Mouse (Mus musculus): Measurements from ENCODE around the gene Fam198a. TPM values are rescaled to one million over a fixed set of nuclear protein-coding genes. Genes with fewer than 3 reads are reported as not detected.

Gene Fam198a
- polyA plus RNA-seq, 1 experiment from 2014 or later: 3.5 TPM

DNA sequence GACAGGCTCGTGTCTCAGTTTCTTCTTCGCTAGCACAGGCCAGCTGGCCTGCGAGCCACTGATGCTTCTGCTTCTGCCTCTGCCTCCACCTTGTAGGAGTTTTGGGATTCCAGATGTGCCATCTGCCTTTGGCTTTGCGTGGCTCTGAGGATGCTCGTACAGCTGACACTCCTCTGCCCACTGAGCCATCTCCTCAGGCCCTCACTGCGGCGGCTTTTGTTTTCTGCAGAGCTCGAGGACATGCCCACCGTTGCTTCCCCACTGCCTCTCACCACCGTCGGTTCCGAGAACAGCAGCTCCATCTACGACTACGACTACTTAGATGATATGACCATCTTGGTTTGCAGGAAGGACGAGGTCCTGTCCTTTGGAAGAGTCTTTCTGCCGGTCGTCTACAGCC is 42.5 kb upstream of the Fam198a start:
- ATAC-seq: no peak
- no peak overlapping the region for H3K27ac ChIP-seq (ENCODE audit: low read length)
- 89% methylated on average over 17 of the region's 17 CpGs for WGBS
- no peaks in the 10 kb centered on the region for H3K9me3 ChIP-seq (ENCODE audit: control insufficient read depth, low read length)
- H3K27me3 ChIP-seq (replicated peaks; ENCODE audit: control insufficient read depth, insufficient read depth, low read length): no peaks in the 10 kb centered on the region
- no peaks in the 10 kb centered on the region for H3K4me1 ChIP-seq (ENCODE audit: control insufficient read depth, insufficient read depth, low read length)
- H3K4me3 ChIP-seq (ENCODE audit: low read length): no peak overlapping the region
- H3K36me3 ChIP-seq (ENCODE audit: control insufficient read depth, insufficient read depth, low read length): no peaks in the 10 kb centered on the region
- no peak overlapping the region for H3K4me2 ChIP-seq (ENCODE audit: low read depth, low read length)
- H3K9ac ChIP-seq (ENCODE audit: low read depth, low read length): no peak overlapping the region

DNA sequence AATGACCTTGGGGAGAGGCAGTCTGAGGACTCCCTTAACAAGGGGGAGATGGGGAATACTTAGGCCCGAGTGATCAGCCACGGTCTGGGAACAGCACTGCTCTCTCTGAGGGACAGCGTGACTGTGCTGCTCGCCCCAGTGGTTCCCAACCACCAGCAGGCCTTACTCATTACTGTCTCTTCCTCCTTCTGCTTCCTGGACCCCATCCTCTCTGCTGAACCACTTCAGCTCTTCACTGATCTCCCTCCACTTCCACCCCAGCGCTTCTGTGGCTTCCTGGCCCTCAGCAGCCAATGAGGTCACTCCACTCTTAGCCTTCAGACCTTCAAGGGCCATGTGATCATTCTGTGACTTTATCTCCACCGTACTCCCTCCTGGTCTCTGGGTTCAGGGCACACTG is 41.2 kb upstream of the Fam198a start:
- no peak overlapping the region for H3K4me2 ChIP-seq (ENCODE audit: low read depth, low read length)
- no peak overlapping the region for H3K27ac ChIP-seq (ENCODE audit: low read length)
- no peaks in the 10 kb centered on the region for H3K4me1 ChIP-seq (ENCODE audit: control insufficient read depth, insufficient read depth, low read length)
- H3K27me3 ChIP-seq (replicated peaks; ENCODE audit: control insufficient read depth, insufficient read depth, low read length): no peaks in the 10 kb centered on the region
- ATAC-seq: no peak
- WGBS: 72% methylated on average over 6 of the region's 6 CpGs
- H3K9me3 ChIP-seq (ENCODE audit: control insufficient read depth, low read length): no peaks in the 10 kb centered on the region
- no peak overlapping the region for H3K4me3 ChIP-seq (ENCODE audit: low read length)
- H3K36me3 ChIP-seq (ENCODE audit: control insufficient read depth, insufficient read depth, low read length): no peaks in the 10 kb centered on the region
- H3K9ac ChIP-seq (ENCODE audit: low read depth, low read length): no peak overlapping the region

DNA sequence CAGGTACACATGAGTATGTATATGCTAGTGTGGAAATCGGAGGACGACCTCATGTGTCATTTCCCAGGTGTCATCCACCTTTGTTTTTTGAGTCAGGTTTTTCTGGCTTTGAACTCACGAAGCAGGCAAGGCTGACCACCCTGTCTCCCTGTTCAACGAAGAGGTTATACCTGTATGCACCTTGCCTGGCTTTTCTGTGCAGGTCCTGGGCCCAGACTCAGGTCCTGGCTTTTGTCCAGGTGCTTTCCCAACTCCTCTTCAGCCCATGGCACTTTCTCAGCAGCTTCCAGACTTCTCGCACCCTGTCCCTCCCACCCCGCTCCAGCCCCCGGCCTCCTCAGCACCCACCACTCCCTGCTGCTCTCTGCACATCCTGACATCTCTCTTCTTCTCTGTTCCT is 39.6 kb upstream of the Fam198a start:
- H3K27me3 ChIP-seq (replicated peaks; ENCODE audit: control insufficient read depth, insufficient read depth, low read length): no peaks in the 10 kb centered on the region
- H3K4me1 ChIP-seq (ENCODE audit: control insufficient read depth, insufficient read depth, low read length): peaks cover 4% of the 10 kb centered on the region
- H3K27ac ChIP-seq (ENCODE audit: low read length): no peak overlapping the region
- no peak for ATAC-seq
- H3K4me2 ChIP-seq (ENCODE audit: low read depth, low read length): no peak overlapping the region
- H3K9me3 ChIP-seq (ENCODE audit: control insufficient read depth, low read length): no peaks in the 10 kb centered on the region
- no peaks in the 10 kb centered on the region for H3K36me3 ChIP-seq (ENCODE audit: control insufficient read depth, insufficient read depth, low read length)
- H3K4me3 ChIP-seq (ENCODE audit: low read length): no peak overlapping the region
- H3K9ac ChIP-seq (ENCODE audit: low read depth, low read length): no peak overlapping the region
- 93% methylated on average over 7 of the region's 7 CpGs for WGBS

DNA sequence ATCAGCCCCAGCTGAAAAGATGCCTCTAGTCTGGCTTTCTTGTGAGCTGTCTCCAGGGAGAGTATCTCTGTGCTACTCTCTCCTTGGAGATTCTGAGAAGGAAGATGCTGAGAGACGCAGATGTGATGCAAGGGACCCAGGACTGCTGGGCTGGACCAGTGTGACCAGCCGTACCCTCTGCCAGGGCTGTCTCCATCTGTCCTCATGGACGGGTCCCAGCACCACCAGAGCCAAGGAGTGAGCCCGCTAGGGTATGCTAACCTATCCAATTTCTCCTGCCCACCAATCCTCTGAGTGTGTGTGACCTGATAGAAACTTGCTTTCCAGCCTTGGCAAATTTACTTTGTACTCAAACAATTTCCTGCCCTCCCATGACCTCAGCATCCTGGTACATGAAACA is 38.0 kb upstream of the Fam198a start:
- H3K4me2 ChIP-seq (ENCODE audit: low read depth, low read length): no peak overlapping the region
- WGBS: 81% methylated on average over 4 of the region's 4 CpGs
- no peak overlapping the region for H3K27ac ChIP-seq (ENCODE audit: low read length)
- no peaks in the 10 kb centered on the region for H3K27me3 ChIP-seq (replicated peaks; ENCODE audit: control insufficient read depth, insufficient read depth, low read length)
- no peak overlapping the region for H3K4me3 ChIP-seq (ENCODE audit: low read length)
- ATAC-seq: no peak
- peaks cover 4% of the 10 kb centered on the region for H3K4me1 ChIP-seq (ENCODE audit: control insufficient read depth, insufficient read depth, low read length)
- no peaks in the 10 kb centered on the region for H3K9me3 ChIP-seq (ENCODE audit: control insufficient read depth, low read length)
- H3K9ac ChIP-seq (ENCODE audit: low read depth, low read length): no peak overlapping the region
- no peaks in the 10 kb centered on the region for H3K36me3 ChIP-seq (ENCODE audit: control insufficient read depth, insufficient read depth, low read length)

DNA sequence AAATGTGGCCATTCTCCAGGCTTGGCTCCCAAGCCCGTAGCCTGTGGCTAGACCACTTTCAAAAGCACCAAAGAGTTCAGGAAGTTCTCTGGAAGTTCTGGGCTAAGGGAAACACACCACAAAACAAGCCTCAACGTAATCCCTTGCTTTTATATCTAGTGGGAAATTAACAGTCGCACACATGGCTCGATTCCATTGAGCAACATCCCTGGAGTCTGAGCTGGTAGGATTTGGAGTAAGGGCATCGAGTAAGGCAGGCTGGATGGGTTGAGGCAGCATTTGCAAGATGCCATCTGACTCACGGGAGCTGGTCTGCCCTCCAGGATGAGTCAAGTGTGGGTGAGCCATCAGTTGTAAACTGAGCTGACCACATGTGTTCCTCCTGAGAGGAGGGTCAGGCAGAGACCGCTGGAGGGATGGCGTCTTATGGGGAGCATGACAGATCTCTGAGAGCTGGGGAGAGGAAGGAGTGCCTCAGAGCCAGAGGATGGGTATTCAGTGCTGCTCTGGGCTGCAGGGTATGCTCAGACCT is 36.5 kb upstream of the Fam198a start:
- Histone ChIP-seq H3K4me1 (ENCODE audit: control insufficient read depth, insufficient read depth, low read length) (peaks cover 4% of the 10 kb centered on the region), H3K27ac (ENCODE audit: low read length) (no peak overlapping the region)
- 79% methylated on average over 8 of the region's 8 CpGs for WGBS

DNA sequence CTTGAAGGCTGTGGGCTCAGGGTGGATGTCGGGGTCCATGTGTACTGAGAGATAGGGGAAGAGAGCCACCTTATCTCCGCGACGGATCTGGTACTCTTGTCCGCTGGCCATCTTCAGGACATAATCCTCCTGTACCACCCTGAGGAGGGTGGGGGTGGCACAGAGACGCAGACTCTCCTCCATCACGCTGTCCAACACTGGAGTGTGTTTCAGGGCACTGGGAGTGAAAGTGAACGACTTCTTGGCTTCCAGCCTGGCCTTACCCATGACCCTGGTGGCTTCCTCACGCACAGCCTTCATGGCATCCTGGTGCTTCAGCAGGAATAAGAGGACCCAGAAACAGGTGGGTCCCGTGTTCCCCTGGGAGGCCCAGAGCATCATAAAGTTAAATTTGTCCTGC is 35.7 kb upstream of the Fam198a start:
- ATAC-seq: no peak
- H3K27me3 ChIP-seq (replicated peaks; ENCODE audit: control insufficient read depth, insufficient read depth, low read length): no peaks in the 10 kb centered on the region
- H3K4me1 ChIP-seq (ENCODE audit: control insufficient read depth, insufficient read depth, low read length): peaks cover 4% of the 10 kb centered on the region
- H3K4me2 ChIP-seq (ENCODE audit: low read depth, low read length): no peak overlapping the region
- H3K9ac ChIP-seq (ENCODE audit: low read depth, low read length): no peak overlapping the region
- H3K4me3 ChIP-seq (ENCODE audit: low read length): no peak overlapping the region
- no peak overlapping the region for H3K27ac ChIP-seq (ENCODE audit: low read length)
- 88% methylated on average over 10 of the region's 10 CpGs for WGBS
- no peaks in the 10 kb centered on the region for H3K9me3 ChIP-seq (ENCODE audit: control insufficient read depth, low read length)
- H3K36me3 ChIP-seq (ENCODE audit: control insufficient read depth, insufficient read depth, low read length): no peaks in the 10 kb centered on the region

More for the DNA sequence above, 36.5 kb upstream of the Fam198a start:
- Histone ChIP-seq H3K27me3 (replicated peaks; ENCODE audit: control insufficient read depth, insufficient read depth, low read length) (no peaks in the 10 kb centered on the region), H3K9ac (ENCODE audit: low read depth, low read length) (no peak overlapping the region), H3K4me2 (ENCODE audit: low read depth, low read length) (no peak overlapping the region), H3K9me3 (ENCODE audit: control insufficient read depth, low read length) (no peaks in the 10 kb centered on the region), H3K36me3 (ENCODE audit: control insufficient read depth, insufficient read depth, low read length) (no peaks in the 10 kb centered on the region), H3K4me3 (ENCODE audit: low read length) (no peak overlapping the region)
- ATAC-seq: no peak

DNA sequence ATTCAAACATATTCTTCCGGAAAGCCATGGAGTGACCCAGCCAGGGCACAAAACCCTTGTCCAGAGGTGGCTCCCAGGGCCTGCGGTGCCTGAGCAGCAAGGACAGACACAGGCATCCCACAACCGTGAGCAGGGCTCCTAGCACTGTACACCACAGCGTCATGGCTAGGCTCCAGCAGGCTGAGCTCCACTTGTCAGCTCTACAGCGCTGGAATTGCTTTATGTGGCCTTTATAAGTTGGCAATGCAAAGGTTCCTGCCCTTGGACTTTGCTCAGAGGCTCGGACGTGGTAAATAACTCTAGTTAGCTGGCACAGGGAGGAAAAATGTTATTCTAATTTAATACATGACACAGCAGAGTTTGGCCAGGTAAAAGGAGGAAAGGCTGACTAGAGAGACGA is 34.7 kb upstream of the Fam198a start, which contains the start of gene Cyp8b1:
Cyp8b1 (minus strand) TSS at position 204 of the 400 bp plus-strand sequence.
- WGBS: 63% methylated on average over 8 of the region's 8 CpGs
- peaks cover 4% of the 10 kb centered on the region for H3K4me1 ChIP-seq (ENCODE audit: control insufficient read depth, insufficient read depth, low read length)
- no peaks in the 10 kb centered on the region for H3K9me3 ChIP-seq (ENCODE audit: control insufficient read depth, low read length)
- H3K9ac ChIP-seq (ENCODE audit: low read depth, low read length): no peak within 1 kb of the TSS
- H3K36me3 ChIP-seq (ENCODE audit: control insufficient read depth, insufficient read depth, low read length): no peaks in the 10 kb centered on the region
- no peak within 1 kb of the TSS for H3K4me3 ChIP-seq (ENCODE audit: low read length)
- ATAC-seq: peak; percentile 83
- no peak within 1 kb of the TSS for H3K27ac ChIP-seq (ENCODE audit: low read length)
- H3K4me2 ChIP-seq (ENCODE audit: low read depth, low read length): 0 out of 2 replicates have a peak within 1 kb of the TSS, but pooled peaks have one; percentile 6
- H3K27me3 ChIP-seq (replicated peaks; ENCODE audit: control insufficient read depth, insufficient read depth, low read length): no peaks in the 10 kb centered on the region

DNA sequence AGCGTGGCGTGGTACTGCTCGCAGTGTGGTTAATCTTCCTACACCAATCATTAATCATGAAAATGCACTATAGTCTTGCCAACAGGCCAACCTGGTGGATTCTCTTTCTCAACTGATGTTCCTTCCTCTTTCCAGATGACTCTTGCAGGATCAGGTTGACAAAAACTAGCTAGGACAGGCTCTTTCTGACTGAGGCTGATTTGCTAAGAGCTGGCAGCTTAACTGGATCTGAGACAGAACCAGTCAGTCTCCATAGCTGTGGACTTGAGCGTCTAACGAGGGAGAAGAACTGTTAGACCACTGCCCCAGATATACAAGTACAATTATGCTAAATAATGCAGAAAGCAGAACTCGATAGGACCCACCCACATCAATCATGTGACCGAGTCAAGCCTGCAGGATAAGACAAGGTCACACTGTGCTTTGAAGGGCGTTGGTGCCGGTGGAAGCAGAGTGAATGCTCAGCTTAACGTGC is 31.7 kb upstream of the Fam198a start:
- Histone ChIP-seq H3K27me3 (replicated peaks; ENCODE audit: control insufficient read depth, insufficient read depth, low read length) (no peaks in the 10 kb centered on the region), H3K4me1 (ENCODE audit: control insufficient read depth, insufficient read depth, low read length) (peaks cover 4% of the 10 kb centered on the region), H3K36me3 (ENCODE audit: control insufficient read depth, insufficient read depth, low read length) (no peaks in the 10 kb centered on the region), H3K9me3 (ENCODE audit: control insufficient read depth, low read length) (no peaks in the 10 kb centered on the region), H3K9ac (ENCODE audit: low read depth, low read length) (no peak overlapping the region), H3K4me3 (ENCODE audit: low read length) (no peak overlapping the region), H3K27ac (ENCODE audit: low read length) (no peak overlapping the region), H3K4me2 (ENCODE audit: low read depth, low read length) (no peak overlapping the region)
- ATAC-seq: no peak
- 74% methylated on average over 10 of the region's 10 CpGs for WGBS

DNA sequence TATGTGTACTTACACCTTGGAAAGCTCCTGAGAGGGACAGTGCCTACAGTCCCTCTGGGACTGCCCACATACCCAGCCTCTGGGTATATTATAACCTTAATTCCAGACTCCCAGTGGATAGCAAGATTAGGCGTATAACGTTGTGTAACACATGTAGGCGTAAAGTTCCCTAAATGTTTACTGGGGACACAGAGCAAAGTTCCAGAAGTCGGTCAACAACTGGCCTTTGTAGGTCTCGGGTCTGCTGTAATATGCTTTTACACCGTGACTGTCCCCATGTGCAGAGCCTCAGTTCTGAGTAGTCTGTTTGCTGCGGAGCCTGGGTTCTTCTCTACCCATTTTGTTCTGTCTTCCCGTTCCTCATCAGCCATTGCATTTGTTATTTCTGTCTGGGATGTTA is 27.3 kb upstream of the Fam198a start:
- no peak overlapping the region for H3K4me2 ChIP-seq (ENCODE audit: low read depth, low read length)
- no peak overlapping the region for H3K9ac ChIP-seq (ENCODE audit: low read depth, low read length)
- H3K27me3 ChIP-seq (replicated peaks; ENCODE audit: control insufficient read depth, insufficient read depth, low read length): no peaks in the 10 kb centered on the region
- H3K9me3 ChIP-seq (ENCODE audit: control insufficient read depth, low read length): no peaks in the 10 kb centered on the region
- H3K4me3 ChIP-seq (ENCODE audit: low read length): no peak overlapping the region
- 81% methylated on average over 8 of the region's 8 CpGs for WGBS
- no peak for ATAC-seq
- H3K27ac ChIP-seq (ENCODE audit: low read length): no peak overlapping the region
- H3K36me3 ChIP-seq (ENCODE audit: control insufficient read depth, insufficient read depth, low read length): no peaks in the 10 kb centered on the region
- no peaks in the 10 kb centered on the region for H3K4me1 ChIP-seq (ENCODE audit: control insufficient read depth, insufficient read depth, low read length)

DNA sequence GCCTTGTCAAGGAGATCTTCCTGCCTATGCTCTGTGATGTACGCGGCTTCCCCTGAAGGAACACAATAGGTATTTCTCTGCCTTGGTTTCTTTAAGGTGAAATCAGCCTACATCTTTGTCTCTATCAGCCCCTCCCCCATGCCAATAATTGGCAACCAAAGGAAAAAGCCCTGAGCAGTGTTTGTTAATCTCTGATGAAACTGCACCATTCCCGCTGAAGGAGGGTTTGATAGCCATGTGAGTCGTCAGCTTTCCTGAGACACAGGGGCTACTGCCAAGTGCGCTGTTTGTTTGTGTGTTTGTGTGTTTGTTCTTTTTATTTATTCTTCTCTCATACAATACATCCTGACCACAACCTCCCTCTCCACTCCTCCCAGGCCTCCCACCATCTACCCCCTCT is 26.9 kb upstream of the Fam198a start:
- Histone ChIP-seq H3K4me2 (ENCODE audit: low read depth, low read length) (no peak overlapping the region), H3K9me3 (ENCODE audit: control insufficient read depth, low read length) (no peaks in the 10 kb centered on the region), H3K36me3 (ENCODE audit: control insufficient read depth, insufficient read depth, low read length) (no peaks in the 10 kb centered on the region), H3K9ac (ENCODE audit: low read depth, low read length) (no peak overlapping the region), H3K4me1 (ENCODE audit: control insufficient read depth, insufficient read depth, low read length) (no peaks in the 10 kb centered on the region), H3K27ac (ENCODE audit: low read length) (no peak overlapping the region), H3K27me3 (replicated peaks; ENCODE audit: control insufficient read depth, insufficient read depth, low read length) (no peaks in the 10 kb centered on the region), H3K4me3 (ENCODE audit: low read length) (no peak overlapping the region)
- ATAC-seq: no peak
- WGBS: 83% methylated on average over 5 of the region's 5 CpGs

All from intestine, embryonic 16.5 days (tissue).